Mouse (Mus musculus) common myeloid progenitor, adult 5-6 weeks (primary cell): ENCODE measurements around the gene Sart3. TPM values are rescaled to one million over a fixed set of nuclear protein-coding genes. Genes with fewer than 3 reads are reported as not detected.
A peak's percentile ranks its signal among the peaks of the same experiment; 100 is the strongest.
"Not testable (repeated sequence)": the region's sequence is repeated elsewhere in the genome, so short reads cannot be mapped to it uniquely, and the experiment has no call there.

Source experiments
- ATAC-seq: replicated peaks from 2 replicates; pipeline ENCODE4 v1.8.0; 2016; ENCODE audit warnings: low read depth, mild to moderate bottlenecking, moderate TSS enrichment, inconsistent platforms; ENCODE audit not compliant: poor library complexity, severe bottlenecking
- total RNA-seq: library from RNA; stranded (forward); fragments of 200-1000, 187-1606 nt; gene quantifications from 2 replicates; pipeline ENCODE4 v1.2.3, GENCODE M21; 2017

Sart3 gene
- 45.7 and 62.7 TPM in 2 replicates for total RNA-seq

DNA sequence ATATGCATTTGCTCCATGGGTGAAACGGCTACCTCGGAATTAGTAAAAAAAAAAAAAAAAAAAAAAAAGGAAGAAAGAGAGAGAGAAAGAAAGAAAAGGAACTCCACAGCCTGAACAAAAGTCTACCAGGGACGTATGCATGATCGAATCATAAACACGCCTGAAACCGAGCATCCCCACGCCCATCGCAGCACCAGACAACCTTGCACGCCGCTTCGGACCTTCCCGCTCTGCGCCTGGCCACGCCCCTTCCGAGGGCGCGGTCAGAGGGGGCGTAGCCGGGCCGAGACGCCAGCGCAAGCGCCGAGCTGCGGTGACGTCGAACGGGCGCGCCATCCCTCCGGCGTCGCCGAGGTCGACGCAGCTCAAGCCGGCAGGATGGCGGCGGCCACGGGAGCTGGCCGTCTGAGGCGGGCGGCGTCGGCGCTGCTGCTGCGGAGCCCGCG, at the start of gene Sart3, which contains the start of gene Iscu:
Sart3 (minus strand) TSS at position 61 of the 446 bp plus-strand sequence.
Iscu (plus strand) TSS at position 299 of the 446 bp plus-strand sequence.
- peak; percentile 66 for ATAC-seq

DNA sequence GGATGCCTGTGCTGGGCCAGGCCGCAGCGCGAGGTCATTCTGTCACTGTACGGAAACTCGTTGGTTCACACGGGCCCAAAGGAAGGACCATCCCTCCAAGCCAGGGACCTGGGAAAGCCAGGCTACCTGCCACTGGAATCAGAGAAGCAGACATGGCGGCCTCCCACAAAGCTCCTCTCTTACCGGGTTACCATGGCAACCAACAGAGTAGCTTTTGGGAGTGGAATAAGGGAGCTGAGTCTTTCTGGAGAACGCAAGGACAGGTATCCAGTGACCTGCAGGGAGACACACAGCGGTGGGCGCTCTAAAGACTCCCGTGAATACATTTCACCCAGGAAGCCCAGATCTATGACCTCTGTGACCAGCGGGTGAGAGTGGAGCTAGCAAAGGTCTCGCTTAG, 46.3 kb upstream of the Sart3 start:
- ATAC-seq: no peak

- ATAC-seq: peak; percentile 75
Measured at GRCm38 (mm10) chr5:113815638-113816152, 43.4 kb upstream of the Sart3 start.

DNA sequence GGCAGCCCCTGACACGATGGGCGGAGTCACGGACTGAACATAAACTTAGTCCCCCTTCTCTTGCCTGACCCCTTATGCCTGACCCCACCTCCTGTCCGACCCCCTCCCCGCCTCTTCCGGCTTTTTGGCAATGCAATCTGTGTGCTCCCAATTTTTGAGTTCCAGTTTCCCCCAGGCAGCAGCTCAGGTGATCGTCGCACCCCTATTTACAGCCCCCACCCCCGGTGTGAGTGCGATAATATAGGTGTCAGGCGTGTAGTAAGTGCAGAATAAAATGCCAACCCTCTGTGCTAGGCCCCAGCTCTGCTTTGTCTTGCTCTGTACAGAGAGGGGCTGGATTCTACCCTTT, 42.7 kb upstream of the Sart3 start:
- no peak for ATAC-seq

DNA sequence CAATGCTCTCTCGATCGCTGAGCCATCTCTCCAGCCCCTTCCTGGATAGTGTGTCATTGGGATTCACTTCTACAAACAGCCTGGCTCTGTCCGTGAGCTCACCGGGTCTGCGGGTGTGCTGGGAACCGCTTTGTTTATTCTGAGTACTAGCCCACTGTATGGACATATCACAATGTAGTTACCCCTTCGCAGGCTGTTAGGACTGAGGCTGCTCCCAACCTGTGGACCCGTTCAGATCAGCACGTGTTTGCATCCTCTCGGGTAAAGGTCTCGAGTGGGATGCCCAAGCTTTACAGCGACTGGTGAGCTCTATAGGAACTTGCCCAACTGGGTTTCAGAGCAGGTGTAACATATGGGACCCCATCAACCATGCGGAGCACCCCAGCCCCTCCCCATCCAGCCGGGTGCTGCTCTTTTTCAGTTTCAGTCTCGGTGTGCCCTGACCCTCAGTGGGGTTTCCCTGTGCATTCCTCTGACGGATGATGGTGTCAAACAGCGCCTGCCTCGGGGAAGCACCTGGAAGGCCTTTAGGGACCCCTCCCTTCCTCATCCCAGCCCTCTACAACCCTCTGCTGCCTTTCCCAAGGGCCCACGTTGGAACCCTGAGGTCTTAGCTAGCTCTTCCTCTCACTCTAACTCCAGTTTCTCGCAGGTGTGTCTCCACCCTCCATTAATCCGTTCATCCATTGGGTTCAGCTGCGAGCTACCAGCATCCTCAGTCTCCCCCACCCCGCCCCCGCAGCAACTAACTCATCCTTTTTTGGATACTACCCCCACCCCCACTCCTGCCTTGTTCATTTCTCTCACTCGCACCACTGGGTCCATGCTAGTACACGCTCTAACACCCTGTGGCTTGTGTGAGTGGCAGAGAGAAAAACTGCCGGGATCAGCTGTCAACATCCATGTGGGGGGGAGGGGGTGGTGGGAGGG, 42.1 kb upstream of the Sart3 start:
- no peak for ATAC-seq

- ATAC-seq: no peak
Measured at GRCm38 (mm10) chr5:113813608-113814007, 41.3 kb upstream of the Sart3 start.

DNA sequence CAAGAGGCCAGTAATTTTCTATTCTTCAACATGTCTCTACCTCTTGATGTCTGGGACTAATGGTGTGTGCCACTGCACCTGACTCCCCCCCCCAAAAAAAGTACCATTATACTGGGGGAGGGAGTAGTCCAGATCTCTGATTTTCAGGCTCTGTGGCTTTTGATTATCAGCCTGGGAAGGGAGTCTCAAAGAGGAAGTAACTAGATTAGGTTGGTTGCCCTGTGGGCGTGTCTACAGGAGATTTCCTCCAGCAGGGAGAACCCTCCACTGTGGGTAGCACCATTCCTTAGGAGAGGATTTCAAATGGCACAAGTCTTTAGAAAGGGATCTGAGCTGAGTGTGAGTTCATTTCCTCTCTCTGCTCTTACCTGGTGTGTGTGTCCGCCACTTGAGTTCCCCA, 40.3 kb upstream of the Sart3 start:
- peak; percentile 66 for ATAC-seq

DNA sequence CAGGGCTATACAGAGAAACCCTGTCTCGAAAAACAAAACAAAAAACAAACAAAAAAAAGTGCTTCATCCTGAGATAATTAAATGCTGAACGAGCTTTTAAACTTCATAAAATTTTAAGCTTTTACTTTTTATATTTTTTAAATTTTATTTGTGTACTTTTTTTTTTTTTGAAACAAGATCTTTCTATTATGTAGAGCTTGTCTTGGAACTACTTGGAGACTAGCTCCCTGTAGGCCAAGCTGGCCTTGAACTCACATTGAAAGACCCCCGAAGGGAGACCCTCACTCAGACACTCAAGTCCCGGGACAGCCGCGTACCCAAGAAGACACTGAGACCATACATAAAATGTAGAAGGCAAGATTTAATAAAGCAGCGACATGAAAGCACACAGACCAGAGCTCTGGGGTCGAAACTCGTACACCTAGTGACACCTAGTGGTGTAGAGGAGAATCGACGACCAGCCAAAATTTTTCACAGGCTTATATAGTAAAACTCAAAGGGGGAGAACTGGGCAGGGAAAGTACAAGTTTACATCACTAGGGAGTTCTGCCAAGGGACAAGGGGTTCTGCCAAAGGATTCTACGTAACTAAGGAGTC, 39.6 kb upstream of the Sart3 start:
- not testable (repeated sequence) for ATAC-seq

DNA sequence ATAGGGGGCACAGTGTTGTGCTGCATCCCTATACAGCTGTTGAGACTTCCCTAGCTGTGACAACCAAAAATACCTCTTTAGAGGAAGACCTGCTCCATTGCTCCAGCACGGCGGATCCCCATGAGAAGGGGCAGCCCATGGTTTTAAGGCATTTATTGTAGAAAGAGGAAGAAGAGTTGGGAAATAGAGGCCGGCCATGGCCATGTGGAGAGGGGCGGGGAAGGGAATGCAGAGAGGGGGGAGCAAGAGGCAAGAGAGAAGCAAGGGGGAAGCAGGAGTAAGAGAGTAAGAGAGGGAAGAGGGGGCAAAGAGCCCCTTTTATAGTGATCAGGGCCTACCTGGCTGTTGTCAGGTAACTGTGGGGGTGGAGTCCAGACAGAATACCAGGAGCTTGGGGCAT, 37.8 kb upstream of the Sart3 start:
- ATAC-seq: no peak

GRCm38 (mm10) chr5:113808177-113808576, 35.9 kb upstream of the Sart3 start:
- no peak for ATAC-seq

- ATAC-seq: no peak
Measured at GRCm38 (mm10) chr5:113807712-113808111, 35.4 kb upstream of the Sart3 start.

- no peak for ATAC-seq
Measured at GRCm38 (mm10) chr5:113806414-113806813, 34.1 kb upstream of the Sart3 start.

GRCm38 (mm10) chr5:113805301-113805700, 33.0 kb upstream of the Sart3 start:
- ATAC-seq: no peak

- ATAC-seq: no peak
Measured at GRCm38 (mm10) chr5:113804395-113804966, 32.2 kb upstream of the Sart3 start.

DNA sequence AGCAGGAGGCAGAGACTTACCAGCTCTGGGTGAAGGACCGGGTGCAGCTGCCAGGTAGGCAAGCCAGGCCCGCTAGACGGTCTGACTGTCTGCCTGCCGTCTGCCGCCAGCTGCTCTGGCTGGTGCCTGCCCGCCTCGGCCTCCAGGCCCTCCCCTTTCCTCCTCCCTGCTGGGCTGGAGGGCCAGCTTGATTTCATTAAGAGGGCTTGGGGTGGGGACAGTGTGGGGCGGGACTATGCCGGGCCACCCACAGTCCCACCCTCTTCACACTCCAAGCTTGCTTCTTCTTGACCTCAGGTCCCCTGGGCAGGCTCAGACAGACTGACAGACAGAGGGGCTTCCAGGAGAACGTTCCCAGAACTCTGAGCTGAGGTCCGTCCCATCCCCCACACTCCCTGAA, 28.0 kb upstream of the Sart3 start, which contains the start of gene Tmem119:
Tmem119 (minus strand) TSS at position 237 of the 400 bp plus-strand sequence.
- peak; percentile 76 for ATAC-seq

DNA sequence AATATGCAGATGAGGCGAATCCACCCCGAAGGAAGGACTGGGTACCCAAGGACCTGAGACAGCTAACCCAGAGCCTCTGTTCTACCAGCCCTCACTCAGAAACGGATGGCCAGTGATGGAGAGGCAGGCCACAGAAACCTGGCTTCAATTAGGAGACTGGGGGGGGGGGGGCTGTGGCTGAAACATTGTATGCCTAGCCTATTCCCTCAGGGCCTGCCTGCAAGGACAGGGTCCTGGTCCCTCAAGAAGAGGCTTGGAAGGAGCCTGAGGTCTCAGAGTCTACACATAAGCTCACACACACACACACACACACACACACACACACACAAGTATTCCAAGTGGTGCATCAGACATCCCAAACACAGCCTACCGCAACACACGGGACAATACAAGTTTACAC, 27.4 kb upstream of the Sart3 start:
- ATAC-seq: no peak

DNA sequence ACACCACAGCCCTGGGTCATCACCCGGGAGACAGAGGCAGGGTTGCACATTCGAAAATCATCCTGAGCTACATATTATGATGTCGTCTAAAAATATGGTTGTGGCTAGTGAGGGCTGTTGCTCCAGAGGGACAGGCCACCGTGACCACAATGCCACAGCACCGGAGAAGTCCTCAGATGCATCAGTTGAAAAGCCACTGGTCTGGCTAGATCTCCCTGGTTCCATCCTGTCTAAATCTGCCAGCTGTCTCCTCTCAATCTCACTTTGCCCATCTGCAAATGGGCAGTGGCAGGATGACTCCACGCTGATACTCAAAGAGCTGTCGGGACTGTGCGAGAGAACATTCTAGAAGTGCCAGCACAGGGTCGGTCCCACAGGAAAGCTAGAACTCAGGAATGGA, 26.2 kb upstream of the Sart3 start:
- peak; percentile 56 for ATAC-seq

DNA sequence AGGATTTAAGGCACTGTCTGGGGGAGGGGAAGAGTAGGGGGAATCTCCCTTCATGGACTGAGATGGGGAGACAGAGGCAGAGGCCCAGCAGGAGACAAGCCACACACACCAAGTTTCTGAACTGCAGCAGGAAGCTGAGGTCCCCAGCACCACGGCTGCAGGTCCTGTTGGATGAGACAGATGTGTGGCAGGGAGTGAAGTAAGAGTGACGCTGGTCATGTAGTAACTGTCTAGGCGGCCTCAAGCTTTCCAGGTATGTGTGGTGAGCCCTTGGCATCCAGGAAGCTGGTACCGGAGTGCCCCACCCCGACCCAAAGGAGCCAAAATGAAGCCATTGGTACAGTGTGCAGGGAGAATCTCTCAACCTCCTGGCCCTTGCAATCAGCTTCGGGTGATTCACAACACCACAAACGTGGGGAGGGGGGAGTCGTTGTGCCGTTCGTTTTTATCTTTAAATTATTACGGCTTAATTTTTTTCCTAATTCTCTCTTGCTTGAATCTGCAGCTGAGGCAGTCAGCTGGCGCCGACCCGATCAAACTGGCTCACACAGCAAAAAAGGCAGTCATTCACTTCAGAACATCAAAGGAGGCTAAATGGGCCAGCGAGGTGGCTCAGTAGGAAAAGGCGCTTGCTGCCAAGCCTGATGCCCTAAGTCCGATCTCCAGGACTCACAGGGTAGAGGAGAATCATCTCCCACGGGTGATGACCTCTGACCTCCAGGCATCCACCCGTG, 25.0 kb upstream of the Sart3 start:
- ATAC-seq: 0 out of 2 replicates have a peak, but pooled peaks have one; percentile 8

GRCm38 (mm10) chr5:113796401-113797148, 24.3 kb upstream of the Sart3 start:
- no peak; the same call in 1 of the 2 replicates for ATAC-seq
